Mouse (Mus musculus) C2C12 (cell line): ENCODE measurements at regions not wholly inside any gene's neighbourhood (a gene's known extent, or its start where the extent isn't known, plus 50 kb on each side); places are given as distances from the start of the nearest gene placed in this dataset.

ENCODE experiments used
- CEBPB ChIP-seq: IDR thresholded peaks from one replicate; pipeline ENCODE4 v1.6.1; 2011; ENCODE audit warnings: low read depth, mild to moderate bottlenecking, control low read depth, moderate library complexity
- CTCF ChIP-seq: IDR thresholded peaks from one replicate; pipeline ENCODE4 v1.5.1; 2011; ENCODE audit not compliant: control insufficient read depth, insufficient read depth, insufficient read length
- FOSL1 ChIP-seq: IDR thresholded peaks from one replicate; pipeline ENCODE4 v1.8.0; 2011; ENCODE audit warnings: mild to moderate bottlenecking, low read length; ENCODE audit not compliant: poor library complexity, insufficient read depth, severe bottlenecking
- MAX ChIP-seq: IDR thresholded peaks from one replicate; pipeline ENCODE4 v1.6.1; 2011; ENCODE audit warnings: mild to moderate bottlenecking, control low read depth
- MYOD1 ChIP-seq: IDR thresholded peaks from one replicate; pipeline ENCODE4 v1.6.1; 2011; ENCODE audit warnings: low read depth; ENCODE audit not compliant: control insufficient read depth, insufficient read length
- MYOG ChIP-seq: IDR thresholded peaks from one replicate; pipeline ENCODE4 v1.6.1; 2011; ENCODE audit not compliant: control insufficient read depth, insufficient read length; ENCODE audit errors: extremely low read depth
- USF1 ChIP-seq: IDR thresholded peaks from one replicate; pipeline ENCODE4 v1.6.1; 2011; ENCODE audit warnings: low read depth, mild to moderate bottlenecking, control low read depth, moderate library complexity

DNA sequence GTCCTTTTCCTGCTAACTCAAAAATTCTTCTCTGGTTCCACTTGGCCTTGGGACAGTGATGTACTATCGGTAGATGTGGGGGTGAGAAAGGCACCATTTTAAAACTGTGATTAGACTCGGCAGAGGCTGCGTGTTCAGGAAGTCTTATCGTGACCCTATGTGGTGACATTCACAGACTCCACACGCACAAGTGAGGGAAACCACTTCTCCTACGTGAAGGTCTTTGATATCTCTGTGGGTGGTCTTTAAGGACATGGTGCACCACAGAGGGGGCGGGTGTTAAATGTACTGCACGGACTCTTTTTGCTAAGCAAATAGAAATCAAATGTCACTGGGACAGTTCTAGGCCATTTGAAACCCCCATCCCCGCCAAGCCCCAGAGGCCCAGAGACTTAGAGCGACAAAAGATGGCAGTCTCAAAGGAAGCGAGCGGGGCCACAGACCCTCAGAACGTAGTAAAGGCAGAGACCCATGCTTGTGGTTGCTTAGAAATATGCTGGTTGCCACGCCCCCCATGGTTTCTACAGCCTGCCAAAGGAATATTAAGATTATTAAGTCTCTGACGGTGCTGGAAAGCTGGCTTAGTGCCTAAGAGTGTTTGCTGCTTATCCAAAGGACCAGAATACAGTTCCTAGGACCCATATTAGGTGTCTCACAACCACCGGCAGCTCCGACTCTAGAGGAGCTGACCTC lies 73.6 kb upstream of the Slc45a1 start:
- TF ChIP-seq MAX (no peak), CTCF (no peak), MYOD1 (no peak), CEBPB (no peak), USF1 (no peak), FOSL1 (no peak), MYOG (no peak)
